Mouse (Mus musculus) CD4-positive, CD25-positive, alpha-beta regulatory T cell, adult 2 months (primary cell): ENCODE measurements around the gene Plac9a.
A peak's percentile ranks its signal among the peaks of the same experiment; 100 is the strongest.
"Not testable (repeated sequence)": the region's sequence is repeated elsewhere in the genome, so short reads cannot be mapped to it uniquely, and the experiment has no call there.

Experiments
- DNase-seq: peaks from one replicate; pipeline ENCODE4 v3.0.0-alpha.2; 2012; ENCODE audit warnings: low read depth, low spot score

Gene Plac9a

DNA sequence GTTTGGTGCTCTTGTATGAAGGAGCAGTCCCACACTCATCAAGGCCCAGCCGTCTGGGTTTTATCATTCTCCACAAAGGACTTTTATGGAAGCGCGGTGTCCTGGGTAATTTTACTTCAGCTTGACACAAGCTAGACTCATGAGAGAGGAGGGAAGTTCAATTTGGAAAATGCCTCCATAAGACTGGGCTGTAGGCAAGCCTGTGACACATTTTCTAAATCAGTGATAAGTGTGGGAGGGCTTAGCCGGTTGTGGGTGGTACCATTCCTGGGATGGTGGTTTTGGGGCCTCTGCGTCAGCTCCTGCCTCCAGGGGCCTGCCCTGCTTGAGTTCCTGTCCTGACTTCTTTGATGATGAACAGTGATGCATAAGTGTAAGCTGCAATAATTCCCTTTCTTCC, 37.6 kb downstream of the Plac9a start:
- DNase-seq: no peak

DNA sequence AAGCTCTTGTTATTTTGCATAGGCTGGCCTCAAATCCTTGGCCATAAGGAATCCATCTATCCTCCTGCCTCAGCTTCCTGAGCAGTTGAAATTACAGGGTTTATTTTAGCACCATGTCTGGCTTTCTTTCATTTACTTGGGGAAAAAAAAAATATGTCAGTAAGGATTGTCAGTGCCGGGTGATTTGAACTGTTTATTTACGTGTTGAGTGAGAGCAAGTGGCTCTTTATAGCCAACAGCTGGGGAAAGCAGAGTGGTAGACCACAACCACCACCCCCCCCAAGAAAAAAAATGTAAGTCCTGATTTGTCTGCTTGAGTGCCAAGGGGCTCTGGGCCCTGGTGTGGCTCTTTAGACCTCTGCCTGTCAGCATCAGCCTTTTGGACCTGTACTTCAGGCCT, 39.2 kb downstream of the Plac9a start:
- no peak for DNase-seq

DNA sequence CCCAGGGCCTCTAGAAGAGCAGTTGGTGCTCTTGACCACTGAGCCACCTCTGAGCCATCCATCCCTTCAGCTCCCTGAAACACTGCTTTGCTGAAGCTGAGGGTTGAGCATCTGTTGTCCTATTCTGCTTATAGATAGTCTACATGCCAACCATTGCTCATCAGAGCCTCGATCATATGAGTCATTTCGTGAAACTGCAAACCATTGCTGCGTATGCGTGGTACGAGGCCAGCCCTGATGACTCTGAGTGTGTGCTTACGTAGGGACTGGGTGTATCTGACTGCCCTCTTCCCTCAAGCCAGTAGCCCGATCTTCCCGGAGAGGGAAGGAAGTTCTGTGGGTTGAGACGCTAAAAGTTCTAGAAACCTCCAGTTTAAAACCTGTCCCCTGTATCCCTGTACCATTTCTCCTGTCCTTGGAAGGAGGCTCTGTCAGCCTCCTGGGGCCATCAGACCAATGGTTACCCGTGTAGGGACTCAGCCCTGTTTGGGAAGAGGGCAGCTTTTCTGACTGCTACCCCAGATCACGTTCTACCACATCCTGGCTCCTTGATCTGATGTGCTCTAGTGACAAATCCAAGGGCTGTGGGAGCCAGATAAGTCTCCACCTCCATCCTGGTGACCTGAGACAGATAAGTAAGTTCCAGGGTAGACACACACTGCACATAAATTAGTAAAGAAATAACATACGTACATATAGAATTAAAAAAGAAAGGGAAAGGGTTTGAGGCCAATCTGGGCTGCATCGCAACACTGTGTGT, 40.9 kb downstream of the Plac9a start:
- peak; percentile 72 for DNase-seq

DNA sequence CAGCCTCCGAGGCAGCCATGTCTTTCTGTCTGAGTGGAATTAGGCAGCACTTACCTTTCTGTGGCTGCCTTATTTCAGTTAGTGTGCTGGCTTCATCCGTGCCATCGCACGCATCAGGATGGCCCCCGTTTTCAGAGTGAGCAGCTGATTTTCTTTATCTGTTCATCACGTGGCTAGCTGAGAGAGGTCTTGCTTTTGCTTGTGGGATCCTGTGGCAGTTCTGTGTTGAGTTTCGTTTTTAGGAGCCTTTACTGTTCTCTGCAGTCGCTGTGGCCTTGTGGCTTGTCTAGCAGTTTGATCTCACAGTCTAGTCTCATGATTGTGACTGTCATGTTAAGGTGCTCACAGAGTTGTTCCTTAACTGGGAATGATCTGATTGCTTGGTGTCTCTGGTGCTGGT, 45.0 kb downstream of the Plac9a start:
- peak; percentile 71 for DNase-seq

DNA sequence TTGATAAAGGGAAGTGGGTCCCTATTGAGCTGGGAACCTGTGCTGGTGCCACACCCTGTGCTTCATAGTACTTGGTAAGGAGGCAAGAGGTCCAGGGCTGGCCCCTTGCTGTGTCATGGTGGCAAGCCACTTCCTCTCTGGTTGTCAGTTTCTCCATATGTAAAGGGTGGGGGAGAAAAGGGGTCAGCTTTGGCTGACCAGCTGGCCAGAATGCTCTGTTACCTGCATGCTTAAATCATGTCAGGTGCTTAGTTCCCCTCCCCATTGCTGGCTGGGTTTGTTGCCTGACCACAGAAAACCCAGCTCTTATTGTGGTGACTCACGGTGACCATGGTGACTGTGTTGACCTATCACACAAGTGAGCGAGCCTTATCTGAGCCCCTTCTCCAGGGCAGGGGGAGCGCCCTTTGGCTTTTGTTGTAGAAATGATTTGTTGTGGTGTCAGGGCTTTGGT, 45.7 kb downstream of the Plac9a start:
- peak; percentile 38 for DNase-seq

DNA sequence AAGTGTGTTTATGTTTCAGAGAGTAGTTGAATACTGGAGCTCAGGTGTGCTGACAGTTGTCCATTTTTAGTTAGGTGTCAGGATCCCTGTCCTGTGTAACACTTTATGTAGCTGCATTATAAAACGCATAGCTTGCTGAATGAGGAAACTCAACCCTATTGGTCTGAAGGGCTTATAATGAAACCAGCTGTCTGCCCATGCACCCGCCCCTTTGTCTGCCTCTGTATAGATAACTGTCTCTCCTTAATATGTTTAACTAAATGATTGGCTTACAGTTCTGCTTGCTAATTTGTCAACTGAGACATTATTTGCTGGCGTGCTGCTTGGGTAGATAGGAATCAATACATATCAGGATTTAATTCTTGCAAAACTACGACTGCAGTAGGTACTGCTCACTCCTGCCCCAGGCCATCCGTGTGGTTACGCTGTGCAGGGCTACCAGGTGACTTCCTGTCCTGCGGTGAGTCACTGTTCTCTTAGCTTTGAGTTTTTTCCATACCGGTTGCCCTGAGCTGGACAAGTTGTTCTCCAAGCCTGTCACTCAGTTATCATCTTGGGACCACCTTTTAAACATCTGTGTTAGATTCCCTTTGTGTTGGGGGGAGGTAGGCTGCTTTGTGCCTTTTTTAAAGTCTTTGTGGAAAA, 47.5 kb downstream of the Plac9a start:
- peak; percentile 74 for DNase-seq

DNA sequence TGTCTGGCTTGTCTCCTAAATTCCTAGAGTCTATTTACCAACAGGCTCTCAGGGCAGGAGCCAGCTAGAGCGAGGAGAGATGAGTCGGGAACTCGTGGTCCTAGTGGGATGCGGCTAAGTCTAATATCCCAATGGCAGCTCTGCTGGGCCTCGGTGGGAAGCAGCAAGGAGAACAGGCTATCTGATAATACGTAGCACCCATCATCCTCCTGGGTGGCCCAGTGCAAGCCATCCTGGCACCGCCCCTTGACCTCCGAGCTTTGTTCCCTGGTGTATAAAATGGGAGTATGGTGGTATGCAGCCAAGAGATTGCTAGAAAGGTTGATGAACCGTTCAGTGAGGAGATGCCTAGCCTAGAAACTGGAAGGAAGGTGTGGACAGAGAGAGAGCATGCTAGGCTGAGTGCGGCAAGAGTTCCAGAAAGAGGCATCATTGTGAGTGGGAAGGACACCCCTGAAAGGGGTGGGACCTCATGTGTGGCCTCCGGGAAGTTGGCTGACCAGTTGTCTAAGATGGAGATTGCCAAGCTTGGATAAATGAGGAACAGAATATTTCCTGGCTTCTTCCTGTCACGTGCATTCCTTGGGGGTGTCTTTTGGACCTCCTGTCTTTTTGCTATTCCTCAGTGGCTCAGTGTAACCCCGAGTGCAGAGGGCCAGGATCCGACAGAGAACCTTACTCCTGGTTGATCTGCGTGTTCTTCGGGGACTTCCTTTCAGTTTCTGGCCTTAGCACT, 49.0 kb downstream of the Plac9a start:
- no peak for DNase-seq

DNA sequence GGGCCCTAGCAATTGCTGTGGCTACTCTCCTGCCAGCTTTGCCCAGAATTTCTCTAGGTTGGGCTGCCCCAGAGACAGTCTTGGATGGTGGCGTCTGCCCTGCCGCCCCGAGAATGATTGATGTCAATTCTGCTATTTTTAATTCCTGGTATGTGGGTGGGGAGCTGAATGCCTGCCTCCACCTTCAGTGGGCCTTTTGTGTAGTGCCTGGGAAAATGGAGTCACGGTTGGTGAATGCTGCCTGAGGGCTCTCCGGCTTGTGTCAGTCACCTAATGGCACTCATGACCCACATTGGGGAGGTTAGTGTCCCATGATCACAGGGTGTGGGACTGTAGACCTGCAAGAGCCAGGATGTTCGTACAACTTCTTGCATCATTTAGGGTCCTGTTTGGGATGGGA, 49.6 kb downstream of the Plac9a start:
- DNase-seq: no peak

DNA sequence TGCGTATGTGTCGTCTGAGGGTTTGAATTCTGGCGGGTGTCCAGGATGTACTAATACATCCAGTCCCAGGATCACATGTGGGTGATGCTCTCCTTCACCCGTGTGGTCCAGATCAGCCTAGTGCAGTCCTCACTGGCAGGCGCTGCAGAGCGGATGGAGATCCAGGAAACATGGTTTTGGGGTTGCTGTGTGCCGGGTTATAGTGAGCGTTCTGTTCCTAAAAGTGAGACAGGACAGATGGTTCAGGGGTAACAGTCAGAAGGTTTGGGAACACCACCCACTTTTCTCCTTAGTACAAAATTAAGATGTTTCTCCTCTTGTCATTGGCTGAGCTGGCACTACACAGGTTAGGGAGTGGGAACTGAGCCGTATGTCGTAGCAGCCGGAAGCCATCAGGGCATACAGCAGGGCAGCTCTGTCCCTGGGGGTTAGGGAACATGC, 50.8 kb downstream of the Plac9a start:
- DNase-seq: no peak

DNA sequence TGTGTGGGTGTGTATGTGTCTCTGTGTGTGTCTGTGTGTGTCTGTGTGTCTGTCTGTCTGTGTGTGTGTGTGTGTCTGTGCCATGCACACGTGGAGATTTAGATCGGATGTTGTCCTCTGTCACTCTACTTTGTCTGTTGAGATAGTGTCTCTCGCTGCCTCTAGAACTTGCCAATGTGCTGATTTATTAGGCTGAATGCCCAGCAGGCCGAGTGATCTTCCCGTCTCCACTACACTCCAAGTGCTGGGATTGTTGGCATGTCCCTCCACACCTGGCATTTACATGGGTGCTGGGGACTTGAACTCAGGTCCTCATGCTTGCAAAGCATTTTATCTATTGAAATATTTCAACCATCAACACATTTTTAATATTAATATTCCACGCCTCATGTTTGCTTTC, 51.7 kb downstream of the Plac9a start:
- no peak for DNase-seq

DNA sequence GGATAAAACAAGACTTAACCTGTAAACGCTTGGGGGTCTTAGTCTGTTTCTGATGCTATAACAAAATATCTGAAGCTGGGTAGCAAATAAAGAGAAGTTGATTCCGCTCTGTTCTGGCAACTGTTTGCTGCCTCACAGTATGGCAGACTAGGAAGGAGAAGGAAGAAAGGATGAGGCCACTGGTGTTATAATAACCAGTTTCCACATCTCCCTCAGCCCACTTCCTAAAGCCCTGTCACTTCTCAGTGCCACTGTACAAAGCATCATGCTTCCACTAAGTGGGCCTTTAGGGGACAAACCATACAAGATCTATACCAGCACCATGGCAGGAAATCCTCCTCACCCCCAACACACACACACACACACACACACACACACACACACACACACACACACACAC, 52.5 kb downstream of the Plac9a start:
- no peak for DNase-seq

DNA sequence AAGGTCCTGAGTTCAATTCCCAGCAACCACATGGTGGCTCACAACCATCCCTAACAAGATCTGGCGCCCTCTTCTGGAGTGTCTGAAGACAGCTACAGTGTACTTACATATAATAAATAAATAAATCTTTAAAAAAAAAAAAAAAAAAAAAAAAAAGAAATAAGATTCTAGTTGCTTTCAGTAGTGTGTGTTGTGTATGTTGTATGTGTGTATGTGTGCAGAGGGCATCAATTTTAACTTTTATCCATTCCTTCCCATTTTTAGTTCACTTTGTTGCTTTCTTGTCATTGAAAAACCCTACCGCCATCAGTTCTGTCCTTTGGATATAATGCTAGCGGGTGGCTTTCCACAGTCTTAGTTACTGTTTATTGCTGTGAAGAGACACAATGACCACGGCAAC, 54.2 kb downstream of the Plac9a start:
- DNase-seq: not testable (repeated sequence)

DNA sequence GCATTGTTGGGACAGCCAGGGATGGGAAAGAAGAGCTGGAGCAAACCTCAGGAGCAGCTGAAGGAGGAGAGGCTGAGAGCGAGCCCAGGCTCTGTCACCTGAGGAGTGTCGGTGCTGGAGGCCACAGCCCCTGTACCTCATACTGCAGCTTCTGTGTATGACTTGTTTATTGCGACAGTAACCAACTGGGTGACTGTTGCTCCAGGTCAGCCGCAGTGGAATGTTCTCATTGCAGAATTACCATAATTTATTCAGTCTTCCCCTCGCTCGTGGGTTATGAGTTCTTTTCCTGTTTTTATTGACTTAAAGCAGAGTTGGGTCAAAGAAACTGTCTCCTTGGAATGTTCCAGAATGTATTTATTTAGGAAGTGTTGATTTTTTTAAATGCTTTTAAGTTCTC, 54.7 kb downstream of the Plac9a start:
- DNase-seq: no peak

DNA sequence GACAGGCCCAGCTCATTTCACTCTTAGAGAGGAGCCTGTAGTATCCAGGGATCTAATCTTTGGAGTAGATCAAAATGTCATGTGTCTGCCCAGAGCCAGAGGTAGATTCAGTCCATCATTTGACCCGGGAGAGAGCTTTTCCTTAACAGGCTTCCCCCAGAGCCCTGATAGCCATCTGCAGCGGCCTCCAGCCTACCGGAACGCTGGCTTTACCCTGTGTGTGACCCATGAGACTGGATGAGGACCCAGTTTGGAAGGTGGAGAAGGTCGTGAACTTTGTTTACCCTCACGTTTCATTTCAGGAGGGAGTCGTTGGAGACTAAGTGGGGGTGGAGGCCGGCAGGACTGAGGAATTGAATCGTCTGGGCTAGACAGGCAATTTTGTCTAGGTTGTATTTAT, 55.2 kb downstream of the Plac9a start:
- DNase-seq: no peak

DNA sequence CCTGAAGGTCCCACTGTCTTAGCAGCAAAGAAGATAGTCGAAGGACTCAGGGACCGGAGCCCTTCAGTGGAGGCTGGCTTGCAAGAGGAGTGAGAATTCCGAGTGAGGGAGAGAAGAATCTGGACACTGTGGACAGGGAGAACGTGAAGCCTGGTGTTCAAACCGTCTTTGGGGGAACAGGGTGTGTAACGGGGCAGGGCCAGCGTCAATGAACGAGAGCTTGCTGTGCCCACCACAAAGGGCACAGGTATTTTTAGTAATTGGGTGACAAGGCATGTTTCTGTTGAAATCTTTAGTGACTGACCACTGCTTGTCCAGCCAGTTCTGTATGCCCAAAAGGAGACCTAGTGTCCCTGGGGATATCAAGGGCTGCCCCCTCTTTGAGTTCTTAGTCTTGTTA, 56.4 kb downstream of the Plac9a start:
- DNase-seq: no peak

DNA sequence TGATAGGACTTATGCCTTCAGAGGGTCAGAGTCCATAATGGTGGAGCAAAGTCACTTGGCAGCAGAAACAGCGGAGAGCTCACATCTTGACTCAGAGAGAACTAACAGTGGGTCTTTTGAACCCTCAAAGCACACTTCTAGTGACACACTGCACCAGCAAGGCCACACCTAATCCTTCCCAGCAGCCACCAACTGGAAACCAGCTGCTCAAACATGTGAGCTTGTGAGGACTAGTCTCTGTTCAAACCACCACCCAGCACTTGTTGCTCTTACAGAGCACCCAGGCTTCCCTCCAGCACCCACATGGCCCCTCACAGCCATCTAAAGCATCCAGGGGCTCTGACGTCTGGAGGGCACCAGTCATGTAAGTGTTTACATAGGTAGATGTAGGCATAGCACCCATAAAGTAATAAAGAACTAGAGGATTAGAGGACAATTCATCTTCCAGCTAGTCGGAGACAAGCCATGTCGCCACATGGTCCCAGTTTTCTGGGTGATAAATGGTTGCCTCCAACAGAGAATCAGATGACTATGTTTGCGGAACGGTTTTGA, 57.0 kb downstream of the Plac9a start:
- no peak for DNase-seq

DNA sequence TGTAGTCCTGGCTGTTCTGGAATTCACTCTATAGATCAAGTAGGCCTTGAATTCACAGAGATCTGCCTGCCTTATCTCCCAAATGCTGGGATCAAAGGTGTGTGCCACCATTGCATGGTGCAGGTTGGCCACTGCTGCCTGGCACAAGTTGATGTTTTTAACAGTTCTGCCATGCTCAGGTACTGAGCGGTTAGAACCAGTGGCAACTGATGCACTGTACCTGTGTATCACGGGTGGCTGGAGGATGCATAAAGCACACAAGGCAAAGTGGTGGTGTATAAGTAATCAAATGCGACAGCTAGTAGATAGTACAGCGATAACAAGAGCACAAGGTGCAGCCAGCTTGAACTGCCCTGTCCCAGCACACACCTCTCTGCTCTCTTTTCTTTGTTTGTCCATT, 58.5 kb downstream of the Plac9a start:
- DNase-seq: no peak

DNA sequence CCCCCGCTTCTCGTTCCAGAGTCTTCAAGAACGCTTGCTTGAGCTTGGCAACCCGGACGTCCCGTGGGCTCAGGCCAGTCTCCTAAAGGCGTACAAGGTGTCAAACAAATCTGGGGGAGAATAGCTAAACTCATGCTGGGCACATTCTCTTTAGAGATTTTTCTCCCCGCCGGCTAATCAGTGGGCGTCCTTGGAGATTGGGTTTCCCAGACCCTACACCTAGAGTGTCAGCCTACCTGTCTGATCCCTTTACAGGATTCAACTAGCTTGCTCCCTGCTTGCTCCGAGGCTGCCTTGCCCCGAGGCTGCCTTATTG, 60.3 kb downstream of the Plac9a start:
- DNase-seq: peak; percentile 20

DNA sequence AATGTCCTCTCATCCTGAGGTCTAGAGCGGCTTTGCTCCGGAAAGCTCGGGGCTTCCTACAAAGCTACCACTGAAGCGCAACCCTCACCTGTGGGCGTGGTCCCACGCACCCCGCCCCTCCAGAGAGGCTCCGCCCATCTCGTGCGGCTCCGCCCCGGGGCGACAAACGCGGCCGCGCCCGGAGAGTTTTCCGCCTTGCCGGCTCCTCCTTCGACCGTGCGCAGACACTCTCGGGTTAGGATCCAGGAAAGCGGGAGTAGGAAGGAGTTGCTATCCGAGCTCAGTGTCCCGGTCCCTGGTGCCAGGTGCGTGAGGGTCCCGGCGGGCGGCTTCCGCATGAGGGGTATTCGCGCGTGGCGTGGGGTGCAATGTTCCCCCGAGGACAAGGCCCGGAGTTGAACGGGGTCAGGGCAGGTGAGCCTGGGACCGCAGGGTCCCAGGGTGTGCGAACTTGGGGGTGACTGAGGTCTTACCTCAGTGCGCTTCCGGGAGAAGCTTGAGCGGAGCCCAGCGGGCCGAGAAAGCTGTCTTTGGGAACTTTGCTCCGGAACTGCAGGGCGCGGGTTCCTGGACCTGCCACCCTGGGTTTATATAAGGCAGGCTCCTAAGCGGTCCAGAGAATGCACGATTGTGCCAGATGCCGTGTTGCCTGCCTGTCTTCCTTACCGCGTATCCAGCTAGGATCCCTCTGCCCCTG, 60.8 kb downstream of the Plac9a start, which contains the start of gene Anxa11:
TSS of gene Anxa11 (plus strand) at position 166 of the 697 bp plus-strand sequence.
- peak; percentile 93 for DNase-seq

DNA sequence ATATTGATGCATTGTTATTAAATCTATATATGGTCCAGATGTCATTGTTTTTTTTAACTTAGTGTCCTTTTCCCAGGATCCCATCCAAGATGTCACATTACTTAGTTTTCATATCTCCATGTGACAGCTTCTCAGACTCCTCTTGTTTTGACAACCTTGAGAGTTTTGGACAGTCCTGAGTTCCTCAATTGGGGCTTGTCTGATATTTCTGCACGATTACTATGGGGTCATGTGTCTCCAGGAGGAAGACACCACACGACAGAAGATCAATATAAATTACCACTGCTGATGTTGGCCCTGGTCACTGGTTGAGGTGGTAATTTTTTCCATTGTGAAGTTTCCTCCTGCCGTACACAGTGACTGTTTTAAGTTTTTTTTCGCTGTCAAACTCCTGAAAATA, 61.3 kb downstream of the Plac9a start:
- no peak for DNase-seq

DNA sequence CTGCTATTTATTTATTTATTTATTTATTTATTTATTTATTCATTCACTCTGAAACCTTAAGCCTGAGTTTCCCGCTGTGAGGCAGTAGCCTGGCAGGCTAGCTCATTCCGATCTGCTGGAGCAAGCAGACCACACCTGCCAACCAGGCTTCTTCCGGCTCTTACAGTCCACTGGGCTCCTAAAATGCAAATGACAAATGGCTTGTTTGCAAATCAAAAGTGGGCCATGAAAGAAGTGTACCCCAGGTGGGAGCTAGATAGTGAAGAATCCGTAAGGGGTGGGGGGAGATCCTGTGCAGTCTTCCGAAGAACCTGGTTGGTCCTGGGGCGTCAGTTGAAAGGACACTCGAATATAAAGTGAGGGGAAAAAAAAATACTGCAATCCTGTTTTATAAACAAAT, 61.9 kb downstream of the Plac9a start:
- DNase-seq: no peak

DNA sequence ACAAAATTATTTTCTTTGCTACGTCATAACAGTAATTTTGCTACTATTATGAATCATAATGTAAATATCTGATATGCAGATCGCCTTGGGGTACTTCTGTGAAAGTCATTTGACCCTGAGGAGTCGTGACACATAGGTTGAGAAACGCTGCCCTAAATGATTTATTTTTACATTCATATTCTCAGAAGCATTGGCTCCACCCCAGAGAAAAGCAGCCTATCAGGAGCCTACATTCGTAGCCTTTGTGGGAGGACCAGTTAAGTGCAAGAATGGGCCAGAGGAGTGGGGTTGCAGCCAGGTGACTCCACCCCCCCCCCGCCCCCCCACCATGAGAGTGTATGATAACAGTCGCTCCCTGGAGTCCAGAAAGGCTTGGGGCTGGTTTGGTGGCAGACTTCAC, 63.1 kb downstream of the Plac9a start:
- DNase-seq: peak; percentile 21
